Mouse (Mus musculus): Measurements from ENCODE around the gene Qtrt2.

GRCm38 (mm10) chr16:43945351-43945750 lies 18.7 kb upstream of the Qtrt2 start:
- TF ChIP-seq CTCF (IDR thresholded peaks at IDR 0.05; ENCODE audit: extremely low read depth, insufficient read length, insufficient replicate concordance, low read depth, low read length) (no peak), POLR2A (IDR thresholded peaks at IDR 0.05; ENCODE audit: low read depth, low read length) (no peak)
